Mouse (Mus musculus) monocyte, adult 2 months (primary cell): ENCODE data around the gene Capn2.

ENCODE experiments used
- DNase-seq, 2 experiments: peaks; one replicate each; pipeline ENCODE4 v3.0.0; 2022; ENCODE audit warnings: low spot score in 2 of 2, low read depth in 1 of 2

Capn2 gene

GRCm38 (mm10) chr1:182465978-182466377 is 51.4 kb downstream of the Capn2 start:
- DNase-seq: no peak

- no peak for DNase-seq
These were observed 52.1 kb downstream of the Capn2 start for GRCm38 (mm10) chr1:182465309-182465708.

- no peak for DNase-seq
These were observed 55.6 kb downstream of the Capn2 start for GRCm38 (mm10) chr1:182461813-182462212.

GRCm38 (mm10) chr1:182461261-182461660 is 56.1 kb downstream of the Capn2 start:
- no peak for DNase-seq

GRCm38 (mm10) chr1:182460291-182461244 is 56.8 kb downstream of the Capn2 start:
- no peak for DNase-seq

- DNase-seq: no peak
These were observed 58.0 kb downstream of the Capn2 start for GRCm38 (mm10) chr1:182459436-182459835.

GRCm38 (mm10) chr1:182458556-182458955 is 58.9 kb downstream of the Capn2 start:
- DNase-seq: no peak

- DNase-seq: no peak
These were observed 62.3 kb downstream of the Capn2 start for GRCm38 (mm10) chr1:182455080-182455479.

GRCm38 (mm10) chr1:182452473-182452872 is 64.9 kb downstream of the Capn2 start:
- no peak for DNase-seq

- no peak for DNase-seq
These were observed 69.0 kb downstream of the Capn2 start for GRCm38 (mm10) chr1:182448276-182449035.

GRCm38 (mm10) chr1:182444116-182444515 is 73.3 kb downstream of the Capn2 start:
- no peak for DNase-seq

- no peak for DNase-seq
These were observed 75.5 kb downstream of the Capn2 start for GRCm38 (mm10) chr1:182441791-182442473.

GRCm38 (mm10) chr1:182439546-182440222 is 77.7 kb downstream of the Capn2 start:
- no peak for DNase-seq

- no peak for DNase-seq
These were observed 80.7 kb downstream of the Capn2 start for GRCm38 (mm10) chr1:182436746-182437145.

GRCm38 (mm10) chr1:182432059-182432458 is 85.3 kb downstream of the Capn2 start:
- DNase-seq: no peak

GRCm38 (mm10) chr1:182430676-182431075 is 86.7 kb downstream of the Capn2 start:
- DNase-seq: no peak

GRCm38 (mm10) chr1:182429826-182430225 is 87.6 kb downstream of the Capn2 start:
- no peak for DNase-seq

- DNase-seq: no peak
These were observed 90.0 kb downstream of the Capn2 start for GRCm38 (mm10) chr1:182427426-182427825.

- no peak for DNase-seq
These were observed 91.0 kb downstream of the Capn2 start for GRCm38 (mm10) chr1:182426444-182426843.

- no peak for DNase-seq
These were observed 92.2 kb downstream of the Capn2 start for GRCm38 (mm10) chr1:182425176-182425575.

- DNase-seq: no peak
These were observed 93.1 kb downstream of the Capn2 start for GRCm38 (mm10) chr1:182424274-182424673.
